Mouse (Mus musculus) liver, embryonic 11.5 days (tissue): ENCODE data around the gene Rab11fip5. TPM values are rescaled to one million over a fixed set of nuclear protein-coding genes. Genes with fewer than 3 reads are reported as not detected.

Experiments used
- ATAC-seq: fragments of 200-750 bp; cut with Nextera tagmentation; replicated peaks from 2 replicates; pipeline ENCODE4 v1.8.0; 2017; ENCODE audit warnings: moderate number of reproducible peaks, mild to moderate bottlenecking, moderate TSS enrichment, moderate library complexity; ENCODE audit not compliant: low FRiP score
- DNase-seq: peaks from one replicate; pipeline ENCODE4 v3.0.0-alpha.2; 2017; ENCODE audit warnings: low spot score
- H3K27ac ChIP-seq: fragments of 300-500 bp; sonication (generic); 2 replicates; pipeline ENCODE4 v1.5.1; 2014; ENCODE audit warnings: mild to moderate bottlenecking, low read depth, low read length, control low read depth
- H3K27me3 ChIP-seq: fragments of 300-500 bp; sonication (generic); replicated peaks from 2 replicates; pipeline ENCODE4 v1.6.1; 2014; ENCODE audit warnings: low read length, mixed read lengths; ENCODE audit not compliant: control insufficient read depth, insufficient read depth
- H3K36me3 ChIP-seq: fragments of 300-500 bp; sonication (generic); 2 replicates; pipeline ENCODE4 v1.6.1; 2014; ENCODE audit warnings: mild to moderate bottlenecking, low read length, moderate library complexity, mixed read lengths; ENCODE audit not compliant: control insufficient read depth, insufficient read depth
- H3K4me1 ChIP-seq: fragments of 300-500 bp; sonication (generic); replicated peaks from 2 replicates; pipeline ENCODE4 v1.6.1; 2014; ENCODE audit warnings: low read length, mixed read lengths; ENCODE audit not compliant: control insufficient read depth, insufficient read depth
- H3K4me2 ChIP-seq: fragments of 300-500 bp; sonication (generic); 2 replicates; pipeline ENCODE4 v1.6.1; 2014; ENCODE audit warnings: mild to moderate bottlenecking, control low read depth, moderate library complexity
- H3K4me3 ChIP-seq: fragments of 300-500 bp; sonication (generic); 2 replicates; pipeline ENCODE4 v1.5.1; 2014; ENCODE audit warnings: low read depth, low read length, control low read depth
- H3K9ac ChIP-seq: fragments of 300-500 bp; sonication (generic); 2 replicates; pipeline ENCODE4 v1.6.1; 2014; ENCODE audit warnings: low read depth, low read length, control low read depth
- H3K9me3 ChIP-seq: fragments of 300-500 bp; sonication (generic); 2 replicates; pipeline ENCODE4 v1.6.1; 2016; ENCODE audit warnings: low read length, inconsistent platforms, mixed read lengths; ENCODE audit not compliant: control insufficient read depth
- WGBS: fragments of 180-500 bp; shearing (Covaris S2); extraction: QIAGEN DNeasy Blood & Tissue Kit; methylation state at CpG from one replicate; pipeline ENCODE4 v1.1.7; 2014; 5-methylcytosine and 5-hydroxymethylcytosine counted together
- polyA plus RNA-seq: library from polyadenylated mRNA; unstranded; fragments of >200 nt; fragmentation: Nextera tagmentation; extraction: Ambion mirVana; gene quantifications from 2 replicates; pipeline ENCODE4 v1.2.1, GENCODE M21; 2014

Gene Rab11fip5
- polyA plus RNA-seq, 1 experiment from 2014 or later, result 1.0 TPM

DNA sequence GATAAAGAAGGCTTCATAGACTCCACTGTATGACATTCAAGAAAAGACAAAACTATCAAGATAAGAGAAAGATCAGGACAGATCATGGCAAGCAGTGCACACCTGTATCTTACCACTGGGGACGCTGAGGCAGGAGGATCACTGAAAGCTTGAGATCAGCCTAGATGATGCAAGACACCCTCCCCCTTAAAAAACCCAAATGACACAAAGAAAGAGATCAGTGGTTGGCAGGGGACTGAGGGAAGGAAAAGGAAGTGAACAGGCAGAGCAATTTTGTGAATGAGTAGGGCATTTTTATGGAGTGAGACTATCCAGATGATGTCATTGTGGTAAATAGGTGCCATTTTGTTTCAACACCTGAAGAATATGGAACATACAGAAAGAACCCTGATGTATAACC is 24.3 kb downstream of the Rab11fip5 start:
- no peaks in the 10 kb centered on the region for H3K4me1 ChIP-seq
- H3K27ac ChIP-seq, result no peak overlapping the region
- H3K9me3 ChIP-seq, result no peaks in the 10 kb centered on the region
- ATAC-seq (no peak), DNase-seq (no peak)
- 0 out of 2 replicates have a peak, but pooled peaks cover 4% of the 10 kb centered on the region for H3K27me3 ChIP-seq
- H3K4me2 ChIP-seq, result no peak overlapping the region
- 79% methylated on average over 1 of the region's 1 CpGs for WGBS
- no peaks in the 10 kb centered on the region for H3K36me3 ChIP-seq
- no peak overlapping the region for H3K9ac ChIP-seq
- no peak overlapping the region for H3K4me3 ChIP-seq

DNA sequence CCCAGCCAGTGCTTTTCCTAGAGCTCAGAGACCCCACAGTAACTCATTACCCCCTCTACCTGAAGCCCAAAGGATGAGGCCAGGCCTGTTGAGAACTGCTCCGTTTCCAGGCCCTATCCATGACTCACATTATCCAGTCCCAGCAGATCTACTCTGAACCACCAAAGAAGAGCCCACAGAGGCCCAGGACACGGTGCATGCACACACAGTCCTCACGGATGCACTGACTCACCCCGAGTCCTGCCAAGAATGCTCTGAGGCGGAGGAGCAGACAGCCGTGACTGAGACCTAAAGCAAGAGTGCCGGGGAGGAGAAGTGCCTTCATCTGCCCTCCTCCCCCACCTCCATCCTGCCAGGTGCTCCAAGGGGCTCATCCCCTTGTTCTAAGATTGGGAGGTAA is 25.2 kb downstream of the Rab11fip5 start:
- Histone ChIP-seq H3K4me1 (no peaks in the 10 kb centered on the region), H3K36me3 (no peaks in the 10 kb centered on the region), H3K4me3 (no peak overlapping the region), H3K27me3 (0 out of 2 replicates have a peak, but pooled peaks cover 7% of the 10 kb centered on the region), H3K9ac (no peak overlapping the region), H3K27ac (no peak overlapping the region), H3K4me2 (no peak overlapping the region), H3K9me3 (no peaks in the 10 kb centered on the region)
- ATAC-seq (no peak), DNase-seq (no peak)
- WGBS, result 73% methylated on average over 7 of the region's 7 CpGs

DNA sequence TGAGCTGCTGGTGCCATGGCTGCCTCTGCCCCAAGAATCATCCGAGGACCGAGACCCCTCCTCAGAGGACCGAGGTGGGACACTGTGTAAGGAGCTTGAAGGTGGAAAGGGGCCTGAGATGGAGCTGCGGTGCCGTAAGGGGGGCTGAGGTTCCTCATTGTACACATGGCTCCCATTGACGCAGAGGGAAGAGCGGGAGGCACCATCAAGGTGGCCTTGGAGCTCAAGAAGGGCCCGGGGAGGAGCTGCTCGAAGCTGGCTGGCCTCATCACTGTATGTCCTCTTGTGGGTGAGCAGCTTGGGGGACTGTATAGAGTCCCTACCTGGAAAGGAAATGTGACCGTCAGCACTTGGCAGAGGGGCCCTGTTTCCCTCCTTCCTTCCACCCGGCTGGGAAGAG is 26.3 kb downstream of the Rab11fip5 start:
- no peak for DNase-seq
- whole genome bisulfite sequencing, result 78% methylated on average over 11 of the region's 11 CpGs
- Histone ChIP-seq H3K27me3 (0 out of 2 replicates have a peak, but pooled peaks cover 7% of the 10 kb centered on the region), H3K4me1 (no peaks in the 10 kb centered on the region), H3K4me2 (no peak overlapping the region), H3K9me3 (no peaks in the 10 kb centered on the region), H3K27ac (no peak overlapping the region), H3K36me3 (no peaks in the 10 kb centered on the region), H3K9ac (no peak overlapping the region), H3K4me3 (no peak overlapping the region)
- no peak for ATAC-seq

DNA sequence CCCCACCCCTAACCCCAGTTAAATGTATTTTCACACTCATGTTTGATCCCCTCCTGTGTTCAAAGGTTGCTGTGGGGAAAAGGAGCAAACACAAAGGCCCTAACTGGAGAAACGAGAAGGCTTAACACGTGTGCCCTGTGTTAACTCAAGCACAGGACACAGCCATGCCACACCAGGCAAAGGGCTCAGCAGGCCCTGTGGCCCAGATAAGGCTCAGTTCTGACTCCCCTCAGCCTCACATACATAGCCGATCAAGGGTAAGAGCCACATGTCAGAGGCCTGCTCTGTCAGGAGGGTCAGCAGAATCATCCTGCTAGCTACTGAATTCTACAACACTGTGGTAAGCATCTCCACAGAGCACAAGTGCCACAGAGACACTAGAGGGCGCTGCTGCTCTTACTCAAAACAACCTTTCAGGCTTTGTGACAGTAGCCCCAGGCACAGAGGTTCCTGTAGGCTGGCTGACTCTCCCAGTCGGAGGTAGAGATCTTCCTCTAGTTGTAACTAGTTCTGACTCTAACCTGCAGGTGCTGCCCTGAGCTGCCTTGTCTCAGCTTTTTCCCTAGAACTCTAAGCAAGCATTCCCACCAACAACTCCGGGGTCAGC is 28.3 kb downstream of the Rab11fip5 start:
- Histone ChIP-seq H3K27me3 (peaks cover 13% of the 10 kb centered on the region; the same call in 1 of the 2 replicates), H3K36me3 (no peaks in the 10 kb centered on the region), H3K4me2 (no peak overlapping the region), H3K9ac (no peak overlapping the region), H3K4me1 (no peaks in the 10 kb centered on the region), H3K27ac (no peak overlapping the region), H3K4me3 (no peak overlapping the region), H3K9me3 (no peaks in the 10 kb centered on the region)
- 44% methylated on average over 6 of the region's 6 CpGs for WGBS
- DNase-seq (peak; percentile 68), ATAC-seq (peak; percentile 73)

DNA sequence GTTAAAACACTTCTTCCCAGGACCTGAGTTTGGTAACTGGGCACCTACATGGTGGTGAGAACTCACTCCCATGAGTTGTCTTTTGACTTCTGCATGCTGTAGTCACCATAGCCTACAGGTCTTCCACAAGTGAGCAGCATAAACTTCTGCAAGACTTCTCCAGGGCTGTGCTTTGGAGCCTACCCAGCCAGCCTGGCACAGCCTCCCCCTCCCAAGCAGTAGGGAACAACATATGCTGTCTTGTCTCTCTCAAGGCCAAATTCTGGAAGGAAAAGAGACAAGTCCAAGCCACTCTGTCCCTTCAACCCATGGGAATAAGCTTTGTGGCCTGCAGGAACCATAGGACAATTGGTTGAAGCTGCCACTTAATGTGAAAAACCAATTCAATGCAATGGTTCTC is 29.5 kb downstream of the Rab11fip5 start:
- Histone ChIP-seq H3K9ac (no peak overlapping the region), H3K4me3 (no peak overlapping the region), H3K27ac (no peak overlapping the region), H3K4me2 (no peak overlapping the region), H3K36me3 (no peaks in the 10 kb centered on the region), H3K27me3 (peaks cover 14% of the 10 kb centered on the region; the same call in 1 of the 2 replicates), H3K9me3 (no peaks in the 10 kb centered on the region), H3K4me1 (no peaks in the 10 kb centered on the region)
- ATAC-seq (no peak), DNase-seq (no peak)

GRCm38 (mm10) chr6:85343027-85343426 is 31.4 kb downstream of the Rab11fip5 start:
- Histone ChIP-seq H3K4me1 (no peaks in the 10 kb centered on the region), H3K9me3 (no peaks in the 10 kb centered on the region), H3K36me3 (no peaks in the 10 kb centered on the region), H3K4me3 (no peak overlapping the region), H3K9ac (no peak overlapping the region), H3K27ac (no peak overlapping the region), H3K4me2 (no peak overlapping the region), H3K27me3 (peaks cover 13% of the 10 kb centered on the region; the same call in 1 of the 2 replicates)
- DNase-seq, result no peak
- ATAC-seq, result no peak
- 92% methylated on average over 8 of the region's 8 CpGs for whole genome bisulfite sequencing

- Histone ChIP-seq H3K9ac (no peak overlapping the region), H3K27me3 (peaks cover 10% of the 10 kb centered on the region; the same call in 1 of the 2 replicates)
- no peak for ATAC-seq
These were observed 32.5 kb downstream of the Rab11fip5 start for GRCm38 (mm10) chr6:85341814-85342501.

DNA sequence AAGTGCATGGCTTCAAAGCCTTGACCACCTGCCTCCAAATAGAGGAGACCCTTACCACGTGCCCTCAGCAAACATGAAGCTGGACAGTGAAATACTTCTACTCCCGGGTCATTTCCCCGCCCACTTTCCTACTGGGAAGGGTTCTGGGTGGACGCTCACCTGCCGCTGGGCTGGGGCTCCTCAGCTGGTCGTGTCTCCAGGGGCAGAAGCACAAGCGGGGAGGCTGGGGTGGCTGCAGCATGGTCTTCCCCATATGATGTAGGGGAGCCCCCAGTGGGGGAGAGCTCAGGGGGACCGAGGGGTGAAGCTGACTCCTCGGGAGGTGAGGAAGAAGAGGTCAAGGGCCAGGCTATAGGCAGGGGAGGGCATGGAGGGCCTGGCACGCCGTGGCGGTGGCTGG is 34.2 kb downstream of the Rab11fip5 start:
- Histone ChIP-seq H3K27ac (no peak overlapping the region), H3K27me3 (peaks cover 10% of the 10 kb centered on the region; the same call in 1 of the 2 replicates), H3K4me2 (no peak overlapping the region), H3K36me3 (no peaks in the 10 kb centered on the region), H3K4me1 (no peaks in the 10 kb centered on the region), H3K4me3 (no peak overlapping the region), H3K9me3 (no peaks in the 10 kb centered on the region), H3K9ac (no peak overlapping the region)
- no peak for ATAC-seq
- WGBS, result 64% methylated on average over 12 of the region's 12 CpGs
- no peak for DNase-seq

More at GRCm38 (mm10) chr6:85341814-85342501, 32.5 kb downstream of the Rab11fip5 start:
- Histone ChIP-seq H3K9me3 (no peaks in the 10 kb centered on the region), H3K36me3 (no peaks in the 10 kb centered on the region), H3K4me2 (no peak overlapping the region), H3K4me1 (no peaks in the 10 kb centered on the region), H3K27ac (no peak overlapping the region), H3K4me3 (no peak overlapping the region)
- no peak for DNase-seq
- 64% methylated on average over 13 of the region's 13 CpGs for WGBS
